Mouse (Mus musculus) thymus, adult 2 months (tissue): ENCODE data around the gene Chaf1b.

Source experiments
- CTCF ChIP-seq: fragments of 200-500 bp; IDR thresholded peaks from 2 replicates; pipeline ENCODE4 v1.5.1; 2012; ENCODE audit warnings: mild to moderate bottlenecking, control low read depth, low read length, moderate library complexity, borderline replicate concordance; ENCODE audit not compliant: control insufficient read depth, poor library complexity, insufficient read depth; ENCODE audit errors: extremely low read depth
- POLR2A ChIP-seq: fragments of 200-500 bp; IDR thresholded peaks from 2 replicates; pipeline ENCODE4 v1.6.1; 2012; ENCODE audit warnings: mild to moderate bottlenecking, low read length, control low read depth, moderate library complexity; ENCODE audit not compliant: control insufficient read depth, poor library complexity, insufficient read depth; ENCODE audit errors: extremely low read depth

GRCm38 (mm10) chr16:93874841-93875240, 8.9 kb upstream of the Chaf1b start:
- TF ChIP-seq CTCF = no peak
- TF ChIP-seq POLR2A = no peak
